Mouse (Mus musculus) cerebellum, adult 2 months (tissue): ENCODE data around the gene D430042O09Rik. TPM values are rescaled to one million over a fixed set of nuclear protein-coding genes. Genes with fewer than 3 reads are reported as not detected.
A peak's percentile ranks its signal among the peaks of the same experiment; 100 is the strongest.

Experiments
- DNase-seq, 2 experiments: peaks; one replicate each; pipeline ENCODE4 v3.0.0; 2021
- H3K27ac ChIP-seq: fragments of 200-500 bp; 2 replicates; pipeline ENCODE4 v1.5.1; 2012; ENCODE audit warnings: low read length, control low read depth, inconsistent platforms; ENCODE audit not compliant: insufficient read depth
- H3K27me3 ChIP-seq: fragments of 200-500 bp; 2 replicates; pipeline ENCODE4 v1.6.1; 2012; ENCODE audit warnings: inconsistent platforms, mild to moderate bottlenecking, low read length, moderate library complexity; ENCODE audit not compliant: control insufficient read depth, insufficient read depth
- H3K4me1 ChIP-seq: fragments of 200-500 bp; 2 replicates; pipeline ENCODE4 v1.6.1; 2011; ENCODE audit warnings: low read length; ENCODE audit not compliant: control insufficient read depth, insufficient read depth
- H3K4me3 ChIP-seq: fragments of 200-500 bp; replicated peaks from 2 replicates; pipeline ENCODE3; 2011; ENCODE audit warnings: mild to moderate bottlenecking, low read depth, low read length, control low read depth; ENCODE audit not compliant: insufficient read depth
- CTCF ChIP-seq: fragments of 200-500 bp; IDR thresholded peaks from 2 replicates; pipeline ENCODE4 v1.5.1; 2011; ENCODE audit warnings: low read depth, mild to moderate bottlenecking, control low read depth, low read length, moderate library complexity, borderline replicate concordance; ENCODE audit not compliant: insufficient read depth
- POLR2A ChIP-seq: fragments of 200-500 bp; IDR thresholded peaks from 2 replicates; pipeline ENCODE4 v1.6.1; 2011; ENCODE audit warnings: low read length, control low read depth, borderline replicate concordance; ENCODE audit not compliant: insufficient read depth
- WGBS: fragments of 180-500 bp; shearing (Covaris S2); methylation state at CpG from one replicate; pipeline ENCODE4 v1.1.7; 2018; 5-methylcytosine and 5-hydroxymethylcytosine counted together
- polyA plus RNA-seq: library from polyadenylated mRNA; depleted of rRNA; stranded (reverse); fragments of >200 nt; gene quantifications from 2 replicates; pipeline ENCODE4 v1.2.3, GENCODE M21; 2012; rRNA removed

Gene D430042O09Rik
- 11.5 and 11.9 TPM in 2 replicates for polyA plus RNA-seq

DNA sequence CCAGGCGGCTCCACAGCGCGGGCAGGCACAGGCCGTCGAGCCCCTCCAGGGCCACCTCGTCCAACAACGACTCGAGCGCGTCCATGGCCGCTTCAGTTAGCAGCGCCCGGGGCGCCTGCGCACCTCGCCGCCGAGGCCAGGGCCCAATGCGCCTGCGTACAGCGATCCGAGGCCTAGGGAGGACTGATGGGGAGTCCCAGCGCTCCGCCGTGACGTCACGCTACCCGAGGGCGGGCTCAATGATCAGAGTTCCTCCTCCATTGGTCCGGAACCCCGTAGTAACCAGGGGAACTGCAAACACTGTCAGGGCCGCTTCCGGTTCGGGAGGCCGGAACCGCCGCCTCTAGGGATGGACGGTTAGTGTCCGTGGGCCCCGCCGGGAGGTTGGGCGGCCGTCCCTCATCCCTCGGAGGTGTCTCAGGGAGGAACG lies at the start of gene D430042O09Rik, which contains the start of gene Gtf3c1:
TSS of gene D430042O09Rik (plus strand) at position 296 of the 430 bp plus-strand sequence.
TSS of gene Gtf3c1 (minus strand) at position 188 of the 430 bp plus-strand sequence.
- WGBS: 1% methylated on average over 45 of the region's 45 CpGs
- H3K27me3 ChIP-seq: no peaks in the 10 kb centered on the region
- TF ChIP-seq CTCF: no peak
- peak; percentile 81 for TF ChIP-seq POLR2A
- peak; percentile 100 for DNase-seq
- peak within 1 kb of the TSS; percentile 14 for H3K27ac ChIP-seq
- H3K4me1 ChIP-seq: peaks cover 11% of the 10 kb centered on the region; the same call in 1 of the 2 replicates
- H3K4me3 ChIP-seq: peak within 1 kb of the TSS; percentile 93

DNA sequence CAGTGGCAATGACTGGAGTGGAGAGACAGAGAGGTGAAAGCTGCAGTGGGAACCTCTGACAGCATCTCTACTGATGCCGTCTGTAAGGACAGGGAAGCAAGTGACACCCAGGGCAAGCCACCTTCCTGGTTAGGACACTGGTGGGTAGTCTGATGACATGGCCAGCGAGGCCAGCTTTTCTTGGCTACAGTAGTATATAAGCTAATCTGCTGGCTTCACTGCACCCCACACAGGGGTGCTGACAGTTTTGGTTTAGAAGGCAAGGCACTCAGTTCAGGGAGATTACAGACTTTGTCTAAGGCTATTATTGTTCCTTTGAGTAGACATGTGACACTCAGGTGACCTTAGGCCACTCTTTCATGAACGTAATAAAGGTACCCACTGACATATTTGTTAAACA lies 44.0 kb upstream of the D430042O09Rik start:
- H3K4me3 ChIP-seq: no peak overlapping the region
- WGBS: 87% methylated on average over 3 of the region's 3 CpGs
- H3K27me3 ChIP-seq: no peaks in the 10 kb centered on the region
- no peak overlapping the region for H3K27ac ChIP-seq
- TF ChIP-seq CTCF (no peak), POLR2A (no peak)
- no peaks in the 10 kb centered on the region for H3K4me1 ChIP-seq
- DNase-seq: no peak

DNA sequence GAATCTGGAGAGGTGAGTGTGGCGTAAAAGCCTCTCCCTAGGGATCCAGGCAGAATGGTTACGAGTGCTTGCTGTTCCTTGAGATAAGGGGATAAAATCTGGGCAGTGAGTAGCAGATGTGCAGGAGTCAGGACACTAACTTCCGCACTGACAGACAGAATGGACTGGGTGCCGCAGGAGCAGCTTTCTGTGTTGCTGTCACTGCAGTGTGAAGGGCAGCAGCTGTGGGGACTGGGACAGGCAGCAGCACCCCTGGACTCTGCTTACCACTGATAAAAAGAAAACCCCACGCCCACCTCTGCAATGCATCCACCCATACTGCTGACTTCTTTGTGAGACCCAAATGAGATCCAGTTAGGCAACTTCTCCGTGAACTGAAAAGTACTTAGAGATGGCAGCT lies 36.8 kb upstream of the D430042O09Rik start:
- Histone ChIP-seq H3K27ac (no peak overlapping the region), H3K4me1 (no peaks in the 10 kb centered on the region), H3K4me3 (no peak overlapping the region), H3K27me3 (no peaks in the 10 kb centered on the region)
- DNase-seq: no peak
- 99% methylated on average over 6 of the region's 6 CpGs for WGBS
- no peak for TF ChIP-seq POLR2A
- TF ChIP-seq CTCF: no peak

DNA sequence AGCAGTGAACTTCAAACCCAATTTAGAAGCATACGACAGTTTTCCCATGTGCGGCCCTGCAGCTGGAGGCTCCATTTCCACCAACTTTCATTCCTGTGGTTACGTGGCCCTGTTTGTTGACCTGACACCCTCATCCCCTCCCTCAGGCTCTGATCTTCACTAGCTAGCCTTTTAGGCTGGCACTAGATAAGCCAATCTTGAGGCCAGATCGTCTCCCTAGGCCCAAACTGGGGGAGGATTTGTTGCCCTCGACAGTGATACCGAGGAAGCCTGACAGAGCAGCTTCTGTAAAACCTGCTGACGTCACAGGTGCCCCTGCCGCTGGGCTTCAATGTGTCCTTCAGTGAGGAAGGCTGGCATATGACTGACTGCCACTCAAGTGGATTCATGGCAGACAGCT lies 36.3 kb upstream of the D430042O09Rik start:
- DNase-seq: no peak
- 97% methylated on average over 8 of the region's 8 CpGs for WGBS
- Histone ChIP-seq H3K27ac (no peak overlapping the region), H3K27me3 (no peaks in the 10 kb centered on the region), H3K4me3 (no peak overlapping the region), H3K4me1 (no peaks in the 10 kb centered on the region)
- TF ChIP-seq CTCF: no peak
- TF ChIP-seq POLR2A: no peak

DNA sequence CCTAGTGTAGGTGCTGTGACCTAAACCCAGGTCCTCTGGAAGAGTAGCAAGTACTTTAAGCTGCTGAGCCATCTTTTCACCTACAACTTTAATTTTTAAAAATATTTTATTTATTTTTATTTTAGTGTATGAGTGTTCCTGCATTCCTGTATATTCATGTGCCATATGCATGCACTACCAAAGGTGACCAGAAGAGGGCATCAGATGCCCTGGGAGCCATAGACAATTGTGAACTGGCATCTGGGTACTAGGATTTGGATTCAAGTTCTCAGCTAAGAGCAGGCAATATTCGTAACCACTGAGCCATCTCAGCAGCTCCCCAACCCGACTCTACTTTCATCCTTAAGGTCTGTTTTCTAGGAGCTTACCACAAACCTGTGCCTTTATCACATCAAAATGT lies 32.8 kb upstream of the D430042O09Rik start:
- TF ChIP-seq CTCF (peak; percentile 67), POLR2A (no peak)
- Histone ChIP-seq H3K4me1 (no peaks in the 10 kb centered on the region), H3K27me3 (no peaks in the 10 kb centered on the region), H3K4me3 (no peak overlapping the region), H3K27ac (no peak overlapping the region)
- 72% methylated on average over 2 of the region's 2 CpGs for WGBS
- DNase-seq: peak; percentile 40 to 50

DNA sequence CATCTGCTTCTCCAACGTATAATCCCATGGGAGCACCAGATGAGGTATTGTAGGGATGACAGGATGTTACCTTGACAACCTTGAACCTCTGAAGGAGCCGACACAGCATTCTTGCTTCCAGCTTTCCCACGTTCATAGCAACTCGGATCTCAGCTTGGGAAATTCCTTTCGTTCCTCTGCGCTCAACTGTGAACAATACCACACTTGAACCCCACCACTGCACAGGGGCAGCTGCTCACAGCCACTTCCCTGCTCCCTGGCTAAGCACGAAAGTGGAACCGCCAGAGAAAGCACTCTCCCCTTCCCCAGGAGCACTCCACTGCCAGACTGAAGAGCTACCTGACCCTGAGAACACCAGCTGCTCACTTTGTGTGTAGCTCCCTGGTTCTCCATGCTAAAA lies 28.9 kb upstream of the D430042O09Rik start:
- H3K4me1 ChIP-seq: no peaks in the 10 kb centered on the region
- no peak for DNase-seq
- no peaks in the 10 kb centered on the region for H3K27me3 ChIP-seq
- TF ChIP-seq POLR2A (no peak), CTCF (no peak)
- WGBS: 70% methylated on average over 8 of the region's 8 CpGs
- H3K4me3 ChIP-seq: no peak overlapping the region
- no peak overlapping the region for H3K27ac ChIP-seq

DNA sequence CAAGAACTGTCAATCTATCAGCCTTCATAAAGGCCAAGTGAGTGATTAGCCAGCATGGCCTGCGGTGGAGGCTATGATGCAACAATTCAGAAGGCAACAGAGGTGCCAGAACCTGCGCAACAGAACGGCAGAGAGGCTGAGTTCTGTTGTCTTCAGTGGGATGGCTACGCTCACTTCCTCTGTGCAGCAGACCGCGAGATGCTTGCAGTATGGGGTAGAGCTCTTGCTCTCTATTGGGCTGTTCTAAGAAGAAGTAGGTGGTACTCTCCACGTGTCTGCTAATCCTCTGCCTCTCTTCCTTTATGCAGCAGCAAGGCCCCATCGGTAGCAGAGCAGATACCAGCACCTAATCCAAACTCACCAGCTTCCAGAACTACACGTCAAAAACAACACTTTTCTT lies 27.8 kb upstream of the D430042O09Rik start:
- Histone ChIP-seq H3K27me3 (no peaks in the 10 kb centered on the region), H3K27ac (no peak overlapping the region), H3K4me3 (no peak overlapping the region), H3K4me1 (no peaks in the 10 kb centered on the region)
- no peak for DNase-seq
- WGBS: 78% methylated on average over 9 of the region's 9 CpGs
- TF ChIP-seq CTCF: no peak
- no peak for TF ChIP-seq POLR2A

DNA sequence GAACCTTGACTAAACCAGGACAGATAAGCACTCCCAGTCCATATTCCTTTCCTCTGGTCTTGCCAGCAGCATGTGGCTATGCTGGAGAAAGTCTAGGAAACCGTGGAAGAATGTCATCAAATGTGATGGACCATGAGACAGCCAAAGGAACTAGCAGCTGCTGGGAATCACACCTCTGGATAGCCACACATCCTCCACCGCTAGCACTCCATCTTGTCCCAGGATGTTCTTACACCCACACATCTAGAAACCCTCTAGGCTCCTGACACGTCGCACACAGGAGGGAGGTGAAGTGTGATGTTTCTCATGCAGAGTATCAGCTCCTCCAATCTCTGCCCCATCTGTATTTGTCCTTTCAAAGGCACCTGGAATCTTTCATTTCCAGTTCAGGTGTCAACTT lies 17.2 kb upstream of the D430042O09Rik start:
- Histone ChIP-seq H3K27ac (no peak overlapping the region), H3K4me1 (no peaks in the 10 kb centered on the region), H3K4me3 (no peak overlapping the region), H3K27me3 (no peaks in the 10 kb centered on the region)
- TF ChIP-seq POLR2A (no peak), CTCF (no peak)
- no peak for DNase-seq
- 91% methylated on average over 4 of the region's 4 CpGs for WGBS

DNA sequence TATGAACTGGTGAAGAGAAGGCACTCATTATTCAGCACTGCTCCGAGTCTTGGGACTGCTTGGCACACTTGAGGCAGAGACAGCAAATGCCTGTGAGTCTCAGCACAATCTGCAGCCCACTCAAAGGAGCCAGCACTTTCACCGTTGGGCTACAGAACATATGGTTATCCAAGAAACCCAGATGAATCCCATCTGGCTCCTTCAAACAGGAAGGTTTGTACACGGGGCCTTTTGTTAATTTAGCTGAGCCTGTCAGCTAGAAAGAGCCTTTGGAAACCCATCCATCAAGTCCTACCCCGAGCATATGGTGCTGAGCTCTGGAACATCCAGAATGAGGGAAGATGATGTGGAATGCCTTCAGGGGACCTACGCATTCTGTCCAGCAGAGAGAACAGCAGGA lies 13.6 kb upstream of the D430042O09Rik start:
- no peak for DNase-seq
- no peaks in the 10 kb centered on the region for H3K4me1 ChIP-seq
- H3K4me3 ChIP-seq: no peak overlapping the region
- no peak overlapping the region for H3K27ac ChIP-seq
- H3K27me3 ChIP-seq: no peaks in the 10 kb centered on the region; the same call in 1 of the 2 replicates
- TF ChIP-seq CTCF: no peak
- 49% methylated on average over 5 of the region's 5 CpGs for WGBS
